Mouse (Mus musculus) megakaryocyte-erythroid progenitor cell, adult 5 weeks (primary cell): Measurements from ENCODE around the gene Igflr1. TPM values are rescaled to one million over a fixed set of nuclear protein-coding genes. Genes with fewer than 3 reads are reported as not detected.

Source experiments
- polyA plus RNA-seq: library from polyadenylated mRNA; stranded (reverse); fragments of >175 nt; gene quantifications from 2 replicates; pipeline ENCODE4 v1.2.3, GENCODE M21; 2012

Gene Igflr1
- 8.8 and 9.3 TPM in 2 replicates for polyA plus RNA-seq

GRCm38 (mm10) chr7:30564970-30565571 is at the start of gene Igflr1:
Gene Igflr1 (plus strand): TSS chr7:30565427.

DNA sequence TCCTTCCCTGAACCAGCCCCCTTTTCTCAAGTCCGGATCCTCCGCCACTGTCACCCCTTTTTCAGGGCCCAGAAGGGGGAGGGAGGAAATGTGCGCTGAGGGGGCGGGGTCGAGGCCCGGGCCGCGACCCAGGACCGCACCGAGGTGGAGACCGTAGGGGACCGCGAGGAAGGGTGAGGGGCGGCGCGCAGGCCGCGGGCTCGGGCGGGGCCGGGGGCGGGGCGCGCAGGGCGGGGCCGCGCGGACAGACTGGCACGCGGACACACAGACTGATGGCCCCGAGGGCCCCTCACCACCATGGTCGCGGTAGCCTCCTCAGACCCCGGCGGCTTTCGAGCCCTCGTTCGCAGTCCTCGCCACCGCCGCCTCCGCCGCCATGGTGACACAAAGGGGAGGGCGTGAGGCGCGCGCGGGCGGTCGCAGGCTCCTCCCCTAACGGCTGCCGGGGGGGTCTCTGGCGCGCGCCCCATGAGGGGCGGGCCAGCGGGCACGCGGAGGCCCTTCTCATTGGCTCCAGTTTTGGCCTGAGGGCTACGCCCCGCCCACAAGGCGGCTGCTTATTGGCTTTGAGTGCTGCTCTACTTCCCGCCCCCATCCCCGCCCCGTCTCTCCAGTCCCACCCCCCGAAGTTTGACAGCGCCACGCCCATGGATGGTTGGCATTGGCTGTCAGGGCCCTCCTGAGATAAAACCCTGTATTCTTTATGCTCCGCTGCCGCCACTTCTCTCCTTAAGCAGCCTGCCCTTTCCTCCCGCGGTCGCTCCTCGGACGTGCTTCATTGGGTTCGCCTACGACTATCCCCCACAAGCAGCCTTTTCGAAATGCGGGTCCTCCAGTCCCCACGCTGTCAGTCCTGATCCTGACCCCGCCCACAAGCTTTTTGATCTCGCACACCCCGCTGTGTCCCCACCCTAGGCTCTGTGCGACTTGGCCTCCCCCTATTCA is 30.3 kb upstream of the Igflr1 start, which contains the start of gene Arhgap33:
TSS of gene Arhgap33 (minus strand) at position 428 of the 945 bp plus-strand sequence.

GRCm38 (mm10) chr7:30552102-30553020 is 12.9 kb upstream of the Igflr1 start, which contains the start of the genes Hspb6 and Proser3:
Gene Hspb6 (plus strand): TSS chr7:30552178.
Gene Proser3 (minus strand): TSS chr7:30552299.

DNA sequence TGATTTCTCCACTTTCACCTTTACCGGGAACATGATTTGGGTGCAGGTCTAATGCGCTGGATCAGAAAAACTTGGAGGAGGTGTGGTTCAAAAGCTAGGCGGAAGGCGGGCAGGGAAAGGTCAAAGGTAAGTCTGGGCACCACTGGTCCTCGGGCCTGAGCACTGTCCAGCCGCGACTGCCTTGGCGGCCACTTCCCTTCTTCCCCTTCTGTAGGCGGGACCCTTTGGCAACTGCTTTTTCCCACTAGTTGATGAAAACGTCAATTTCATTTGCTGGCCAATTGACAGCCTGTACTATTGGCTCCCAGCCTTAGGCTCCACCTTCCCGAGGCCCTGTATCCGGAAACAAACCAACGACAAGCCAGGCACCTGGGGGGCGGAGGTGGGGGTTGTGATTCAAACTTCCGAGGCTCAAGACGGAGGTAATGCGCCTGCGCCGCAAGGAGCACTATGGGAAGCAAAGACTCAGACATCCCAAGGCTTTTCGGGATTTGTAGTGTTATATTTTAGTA is 5.7 kb upstream of the Igflr1 start, which contains the start of gene Lin37:
TSS of gene Lin37 (minus strand) at position 396 of the 512 bp plus-strand sequence.

GRCm38 (mm10) chr7:30563117-30563905 is 1.9 kb upstream of the Igflr1 start, which contains the start of the genes U2af1l4, Gm49396 and Psenen:
Gene U2af1l4 (plus strand): TSS chr7:30563301.
Gene Gm49396 (plus strand): TSS chr7:30563344.
Gene Psenen (minus strand): TSS chr7:30563627.

GRCm38 (mm10) chr7:30588676-30589434 is 23.6 kb downstream of the Igflr1 start, which contains the start of gene Kmt2b:
Gene Kmt2b (minus strand): TSS chr7:30588726.

DNA sequence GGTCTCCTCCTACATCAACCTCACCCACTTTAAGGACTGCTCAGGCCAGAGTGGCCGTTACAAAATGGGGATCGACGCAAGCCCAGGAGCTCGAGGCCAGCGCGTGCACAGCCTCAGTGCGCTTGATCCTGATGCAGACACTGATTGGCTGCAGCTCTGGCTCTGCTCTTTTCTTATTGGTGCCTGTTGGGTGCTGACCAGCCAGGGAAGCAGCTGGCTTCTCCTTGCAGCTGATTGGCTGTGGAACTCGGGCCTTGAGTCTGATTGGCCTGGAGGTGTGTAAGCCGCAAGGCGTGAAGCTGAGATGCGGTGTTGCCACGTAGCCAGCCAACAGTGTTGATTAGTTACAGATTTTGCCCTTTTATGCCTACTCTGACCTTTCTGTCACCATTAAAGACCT is 33.6 kb downstream of the Igflr1 start, which contains the start of gene Zbtb32:
TSS of gene Zbtb32 (minus strand) at position 124 of the 400 bp plus-strand sequence.

DNA sequence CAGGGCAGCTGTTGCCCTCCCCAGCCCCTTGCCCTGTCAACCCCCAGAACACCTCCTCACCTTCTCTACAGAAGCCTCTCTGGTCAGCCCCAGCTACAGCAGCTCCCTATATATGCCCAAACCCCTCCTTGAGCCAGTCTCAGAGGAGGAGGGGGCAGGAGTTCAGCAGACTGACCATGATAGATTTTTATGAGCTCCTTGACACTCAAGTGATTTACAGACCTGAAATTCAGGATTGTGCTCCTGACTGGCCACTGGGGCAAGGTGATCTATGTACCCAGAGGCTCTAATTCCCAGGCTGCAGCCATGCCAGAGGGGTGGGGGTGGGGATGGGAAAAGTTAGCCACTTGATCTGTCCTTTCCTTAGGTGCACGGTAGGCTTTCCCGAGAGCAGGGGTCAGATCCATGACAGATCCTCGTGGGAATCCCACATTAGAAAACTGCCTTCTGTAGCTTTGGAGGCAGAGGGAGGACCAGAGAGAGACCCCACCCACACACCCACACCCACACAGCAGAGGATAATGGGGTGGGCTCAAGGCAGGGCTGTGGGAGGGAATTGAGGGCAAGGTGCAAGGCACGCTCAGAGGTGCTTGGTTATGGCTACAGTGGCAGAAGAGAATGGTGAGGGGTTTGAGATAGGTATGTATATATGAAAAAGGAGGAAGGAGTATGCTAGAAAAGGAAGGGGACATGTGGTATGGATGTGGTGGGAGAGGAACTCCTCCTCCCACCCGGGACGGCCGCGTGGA is 47.6 kb downstream of the Igflr1 start, which contains the start of gene Upk1a:
TSS of gene Upk1a (minus strand) at position 194 of the 749 bp plus-strand sequence.

Other genes with a start within 250 kb of the Igflr1 start
- 0.48 and 0.54 TPM in 2 replicates for gene E130208F15Rik, start 243.7 kb upstream of the Igflr1 start, polyA plus RNA-seq
- 8.0 and 10.3 TPM in 2 replicates for gene Sdhaf1, start 241.5 kb upstream of the Igflr1 start, polyA plus RNA-seq
- 0.11 TPM in 1 of 2 replicates, not detected in the other for gene Lrfn3, start 202.7 kb upstream of the Igflr1 start, polyA plus RNA-seq
- 186 and 336 TPM in 2 replicates for gene Tyrobp, start 151.7 kb upstream of the Igflr1 start, polyA plus RNA-seq
- 6.4 and 7.2 TPM in 2 replicates for gene Hcst, start 145.6 kb upstream of the Igflr1 start, polyA plus RNA-seq
- gene Nfkbid, start 143.7 kb upstream of the Igflr1 start, polyA plus RNA-seq: 103 and 112 TPM in 2 replicates
- 0.08 and 0.15 TPM in 2 replicates for gene Aplp1, start 119.9 kb upstream of the Igflr1 start, polyA plus RNA-seq
- gene Kirrel2, start 107.7 kb upstream of the Igflr1 start, polyA plus RNA-seq: 0.05 and 0.13 TPM in 2 replicates
- gene Nphs1, start 107.1 kb upstream of the Igflr1 start, polyA plus RNA-seq: not detected in 2 replicates
- not detected in 2 replicates for gene Prodh2, start 71.8 kb upstream of the Igflr1 start, polyA plus RNA-seq
- gene Arhgap33, start 30.4 kb upstream of the Igflr1 start, polyA plus RNA-seq: 74.2 and 104 TPM in 2 replicates
- gene Hspb6, start 13.2 kb upstream of the Igflr1 start, polyA plus RNA-seq: 6.5 and 7.0 TPM in 2 replicates
- 20.5 and 24.2 TPM in 2 replicates for gene Proser3, start 13.1 kb upstream of the Igflr1 start, polyA plus RNA-seq
- 64.1 and 77.3 TPM in 2 replicates for gene Lin37, start 5.6 kb upstream of the Igflr1 start, polyA plus RNA-seq
- 86.2 and 92.8 TPM in 2 replicates for gene U2af1l4, start 2.1 kb upstream of the Igflr1 start, polyA plus RNA-seq
- gene Gm49396, start 2.1 kb upstream of the Igflr1 start, polyA plus RNA-seq: 3.0 and 6.0 TPM in 2 replicates
- gene Psenen, start 1.8 kb upstream of the Igflr1 start, polyA plus RNA-seq: 48.5 and 51.9 TPM in 2 replicates
- 80.2 and 109 TPM in 2 replicates for gene Kmt2b, start 23.3 kb downstream of the Igflr1 start, polyA plus RNA-seq
- 0.64 TPM in 1 of 2 replicates, not detected in the other for gene Zbtb32, start 33.5 kb downstream of the Igflr1 start, polyA plus RNA-seq
- gene Upk1a, start 47.4 kb downstream of the Igflr1 start, polyA plus RNA-seq: 0.46 and 0.82 TPM in 2 replicates
- gene Cox6b1, start 60.7 kb downstream of the Igflr1 start, polyA plus RNA-seq: 70.6 and 81.6 TPM in 2 replicates
- gene Etv2, start 70.4 kb downstream of the Igflr1 start, polyA plus RNA-seq: 0.23 and 0.25 TPM in 2 replicates
- gene Rbm42, start 84.9 kb downstream of the Igflr1 start, polyA plus RNA-seq: 287 and 309 TPM in 2 replicates
- 39.5 and 49.7 TPM in 2 replicates for gene Haus5, start 99.6 kb downstream of the Igflr1 start, polyA plus RNA-seq
- gene Pmis2, start 106.2 kb downstream of the Igflr1 start, polyA plus RNA-seq: not detected in 2 replicates
- gene 2200002J24Rik, start 133.5 kb downstream of the Igflr1 start, polyA plus RNA-seq: not detected in 2 replicates
- 0.93 and 1.6 TPM in 2 replicates for gene Atp4a, start 146.8 kb downstream of the Igflr1 start, polyA plus RNA-seq
- gene Tmem147, start 164.1 kb downstream of the Igflr1 start, polyA plus RNA-seq: 48.5 and 64.1 TPM in 2 replicates
- gene Gapdhs, start 178.3 kb downstream of the Igflr1 start, polyA plus RNA-seq: not detected in 2 replicates
- gene Sbsn, start 186.0 kb downstream of the Igflr1 start, polyA plus RNA-seq: 1.7 and 3.2 TPM in 2 replicates
- 2.0 and 6.7 TPM in 2 replicates for gene Dmkn, start 198.3 kb downstream of the Igflr1 start, polyA plus RNA-seq
- not detected in 2 replicates for gene Krtdap, start 222.5 kb downstream of the Igflr1 start, polyA plus RNA-seq